Mouse (Mus musculus) testis, postnatal 14 days (tissue): ENCODE measurements around the gene Frat1.

Experiments used
- DNase-seq: peaks from one replicate; pipeline ENCODE4 v3.0.0; 2021; ENCODE audit warnings: low spot score

Frat1 gene

GRCm38 (mm10) chr19:41816915-41817314 is 12.9 kb upstream of the Frat1 start:
- no peak for DNase-seq

DNA sequence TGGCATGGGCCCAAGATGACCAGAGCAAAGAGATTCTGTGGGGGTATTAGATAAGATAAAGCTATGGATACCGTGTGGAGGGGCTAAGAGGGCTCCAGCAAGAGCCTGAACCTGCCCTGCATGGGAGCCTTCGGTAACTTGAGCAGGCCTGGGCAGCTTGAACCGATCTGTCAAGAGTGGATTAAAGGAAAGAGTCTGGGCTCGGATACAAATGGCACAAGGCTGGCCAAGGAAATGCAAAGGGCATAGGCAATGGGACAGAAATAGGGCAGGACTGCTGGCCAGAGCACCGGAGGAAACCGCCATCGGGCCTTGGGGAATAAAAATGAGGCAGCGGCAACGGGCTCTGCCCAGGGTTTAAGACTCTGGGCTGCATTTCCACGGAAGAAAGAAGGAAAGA is 12.4 kb upstream of the Frat1 start:
- no peak for DNase-seq

- no peak for DNase-seq
Observed at GRCm38 (mm10) chr19:41818749-41819148, 11.0 kb upstream of the Frat1 start.

GRCm38 (mm10) chr19:41821436-41821835 is 8.3 kb upstream of the Frat1 start:
- DNase-seq = no peak

- DNase-seq = no peak
Observed at GRCm38 (mm10) chr19:41822589-41822988, 7.2 kb upstream of the Frat1 start.

- DNase-seq = no peak
Observed at GRCm38 (mm10) chr19:41824950-41825349, 4.8 kb upstream of the Frat1 start.

DNA sequence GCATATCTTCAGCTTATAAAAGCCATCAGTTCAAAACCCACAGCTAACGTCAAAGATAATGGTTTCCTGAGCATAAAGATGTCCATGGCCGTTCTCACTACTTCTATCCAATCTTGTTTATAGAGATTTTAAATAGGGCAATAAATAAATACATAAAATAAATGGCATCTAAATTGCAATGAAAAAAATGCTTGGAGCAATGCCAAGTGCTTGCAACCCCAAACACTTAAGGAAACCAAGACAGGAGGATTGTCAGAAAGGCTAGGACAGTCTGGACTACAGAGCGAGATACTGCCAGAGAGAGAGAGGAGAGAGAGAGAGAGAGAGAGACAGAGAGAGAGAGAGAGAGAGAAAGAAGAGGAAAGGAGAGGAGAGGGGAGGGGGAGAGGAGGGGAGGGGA is 3.2 kb upstream of the Frat1 start:
- no peak for DNase-seq

DNA sequence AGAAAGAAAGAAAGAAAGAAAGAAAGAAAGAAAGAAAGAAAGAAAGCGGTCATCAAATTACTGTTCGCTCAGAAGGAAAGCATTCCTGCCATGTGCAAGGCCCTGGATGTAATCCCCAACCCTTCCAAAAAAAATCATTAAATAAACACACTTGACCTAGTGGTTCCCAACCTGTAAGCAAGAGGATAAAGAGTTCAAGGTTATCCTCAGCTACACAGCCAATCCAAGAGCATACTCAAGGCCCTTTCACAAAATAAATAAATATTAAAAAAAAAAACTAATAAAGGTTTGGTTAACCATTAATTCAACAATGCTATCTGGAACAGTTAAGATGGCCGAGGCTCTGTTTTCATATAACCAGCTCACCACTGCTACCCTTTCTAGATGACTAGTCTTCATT is 829 bp upstream of the Frat1 start:
- no peak for DNase-seq

DNA sequence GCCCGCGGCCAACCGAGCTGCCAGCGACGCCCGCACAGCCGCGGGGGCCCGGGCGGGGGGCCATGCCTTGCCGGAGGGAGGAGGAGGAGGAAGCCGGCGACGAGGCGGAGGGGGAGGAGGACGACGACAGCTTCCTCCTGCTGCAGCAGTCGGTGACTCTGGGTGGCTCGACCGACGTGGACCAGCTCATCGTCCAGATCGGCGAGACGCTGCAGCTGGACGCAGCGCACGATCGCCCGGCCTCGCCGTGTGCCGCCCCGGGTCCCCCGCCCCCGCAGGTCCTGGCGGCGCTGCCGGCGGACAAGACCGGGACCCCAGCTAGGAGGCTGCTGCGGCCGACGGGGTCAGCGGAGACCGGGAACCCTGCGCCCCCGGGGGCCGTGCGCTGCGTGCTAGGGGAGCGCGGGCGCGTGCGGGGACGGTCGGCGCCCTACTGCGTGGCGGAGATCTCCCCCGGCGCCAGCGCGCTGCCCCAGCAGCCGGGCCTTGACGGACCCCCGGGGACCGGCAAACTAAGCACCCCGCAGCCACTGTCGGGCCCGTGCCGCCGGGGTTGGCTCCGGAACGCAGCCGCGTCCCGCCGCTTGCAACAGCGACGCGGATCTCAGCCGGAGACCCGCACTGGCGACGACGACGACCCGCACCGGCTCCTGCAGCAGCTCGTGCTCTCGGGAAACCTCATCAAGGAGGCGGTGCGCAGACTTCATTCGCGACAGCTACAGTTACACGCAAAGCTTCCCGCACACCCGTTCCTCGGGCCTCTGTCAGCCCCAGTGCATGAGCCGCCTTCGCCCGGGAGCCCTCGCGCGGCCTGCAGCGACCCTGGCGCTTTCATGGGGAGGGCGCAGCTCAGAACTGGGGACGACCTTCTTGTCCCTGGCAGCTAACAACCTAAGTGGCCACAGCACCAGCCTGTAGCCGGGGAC is 599 bp downstream of the Frat1 start:
- DNase-seq = no peak

DNA sequence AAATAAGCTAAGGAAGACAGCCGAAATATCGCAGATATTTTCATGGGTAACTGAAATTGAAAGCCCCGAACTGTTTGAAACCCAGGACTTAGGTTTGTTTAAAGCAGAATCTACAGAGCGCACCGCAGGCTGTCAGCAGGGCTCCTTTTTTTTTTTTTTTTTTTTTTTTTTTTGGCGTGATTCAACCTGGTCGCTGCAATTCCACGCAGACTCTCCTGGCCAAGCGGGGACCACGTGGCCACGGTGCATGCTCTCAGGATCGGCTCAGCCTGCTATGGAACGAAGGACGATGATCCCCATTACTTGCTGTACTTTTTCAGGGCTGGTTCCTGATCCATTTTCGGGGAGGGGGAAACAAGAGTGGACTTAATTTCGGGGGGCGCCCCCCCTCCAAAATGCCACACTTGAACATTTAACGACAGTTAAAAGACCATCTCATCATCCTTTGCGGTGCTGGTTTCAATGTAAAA is 1.4 kb downstream of the Frat1 start:
- DNase-seq = no peak

GRCm38 (mm10) chr19:41831718-41832391 is 2.1 kb downstream of the Frat1 start:
- DNase-seq = no peak

- DNase-seq = no peak
Observed at GRCm38 (mm10) chr19:41832501-41833201, 2.9 kb downstream of the Frat1 start.

DNA sequence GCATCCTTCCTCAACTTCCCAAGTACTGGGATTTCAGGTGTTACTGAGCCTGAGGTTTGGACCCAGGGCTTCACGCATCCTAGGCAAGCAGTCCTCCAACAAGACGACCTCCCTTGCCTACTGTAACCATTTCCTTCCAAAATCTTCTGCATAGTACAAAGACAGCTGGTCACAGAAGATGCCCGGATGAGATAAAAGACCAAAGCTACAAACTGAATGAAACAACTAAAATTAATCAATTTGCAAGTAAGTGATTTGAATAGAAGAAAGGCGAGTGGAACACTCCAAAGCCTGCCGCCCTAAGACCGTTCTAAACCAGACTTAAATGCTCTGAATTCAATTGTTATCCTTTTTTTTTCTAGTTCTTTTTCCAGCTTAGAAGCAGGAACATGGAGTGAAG is 5.6 kb downstream of the Frat1 start:
- no peak for DNase-seq

DNA sequence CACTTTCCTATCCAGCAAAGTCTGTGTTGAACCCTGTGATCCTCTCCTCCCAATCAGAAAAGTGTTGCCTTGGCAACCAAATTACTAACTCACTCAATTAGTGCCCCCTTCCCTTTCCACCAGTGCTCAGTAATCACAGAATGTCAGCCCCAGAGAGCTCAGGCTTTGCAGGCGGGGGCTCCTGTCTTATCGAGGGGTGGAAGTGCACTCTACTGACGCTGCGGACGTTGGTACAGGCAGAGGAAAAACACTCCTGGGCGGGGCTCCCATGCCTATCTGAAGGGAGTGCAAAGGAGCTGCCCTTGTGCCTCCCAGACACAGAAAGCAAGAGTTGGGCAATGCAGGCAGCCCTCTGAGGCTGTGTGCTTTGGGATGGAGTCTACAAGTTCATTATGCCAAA is 6.0 kb downstream of the Frat1 start:
- DNase-seq = no peak

GRCm38 (mm10) chr19:41836719-41837118 is 6.9 kb downstream of the Frat1 start:
- no peak for DNase-seq

GRCm38 (mm10) chr19:41837194-41837916 is 7.6 kb downstream of the Frat1 start:
- no peak for DNase-seq

- no peak for DNase-seq
Observed at GRCm38 (mm10) chr19:41837917-41838261, 8.1 kb downstream of the Frat1 start.

GRCm38 (mm10) chr19:41838808-41839207 is 9.0 kb downstream of the Frat1 start:
- DNase-seq = peak; percentile 46

DNA sequence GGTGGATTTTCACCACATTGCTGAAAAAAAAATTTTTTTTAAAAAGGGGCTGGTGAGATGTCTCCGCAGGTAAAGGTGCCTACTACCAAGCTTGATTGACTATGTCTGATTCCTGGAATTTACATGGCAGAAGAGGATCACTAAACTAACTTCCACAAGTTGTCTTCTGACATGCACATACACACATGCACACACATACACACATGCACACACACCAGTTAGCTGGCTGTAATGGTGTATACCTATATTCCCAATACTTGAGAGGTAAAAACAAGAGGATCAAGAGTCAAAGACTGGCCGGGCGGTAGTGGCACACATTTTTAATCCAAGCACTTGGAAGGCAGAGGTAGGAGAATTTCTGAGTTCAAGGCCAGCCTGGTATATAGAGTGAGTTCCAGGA is 9.9 kb downstream of the Frat1 start:
- DNase-seq = no peak

DNA sequence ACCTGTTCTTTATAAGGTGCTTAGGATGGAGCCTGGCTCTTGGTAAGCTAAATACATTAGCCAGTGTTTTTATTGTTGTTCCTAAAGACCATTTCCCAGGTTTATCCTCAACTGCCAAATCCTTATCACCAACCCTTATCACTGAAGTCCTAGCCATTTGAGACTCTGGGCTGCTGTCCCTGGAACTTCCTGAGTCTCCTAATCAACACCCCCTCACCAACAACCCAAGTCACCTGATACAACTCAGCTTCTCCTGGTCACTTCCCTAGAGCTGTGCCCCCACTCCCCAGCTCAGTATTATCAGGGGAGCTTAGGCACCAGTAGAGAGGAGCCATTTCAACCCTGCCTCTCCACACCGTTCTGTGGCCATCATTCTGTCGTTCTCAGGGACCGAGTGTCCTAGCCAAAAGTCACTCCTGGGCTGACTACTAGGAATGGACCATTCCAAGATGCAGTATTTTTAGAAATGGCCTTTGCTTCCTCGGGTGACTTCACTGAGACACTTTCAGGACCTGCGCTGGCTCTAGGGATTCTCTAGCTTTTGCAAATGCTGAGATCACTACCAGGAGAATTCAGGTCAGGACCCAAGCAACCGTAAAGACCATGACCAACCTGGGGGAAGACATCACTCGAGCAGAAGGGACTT is 11.5 kb downstream of the Frat1 start:
- DNase-seq = no peak

DNA sequence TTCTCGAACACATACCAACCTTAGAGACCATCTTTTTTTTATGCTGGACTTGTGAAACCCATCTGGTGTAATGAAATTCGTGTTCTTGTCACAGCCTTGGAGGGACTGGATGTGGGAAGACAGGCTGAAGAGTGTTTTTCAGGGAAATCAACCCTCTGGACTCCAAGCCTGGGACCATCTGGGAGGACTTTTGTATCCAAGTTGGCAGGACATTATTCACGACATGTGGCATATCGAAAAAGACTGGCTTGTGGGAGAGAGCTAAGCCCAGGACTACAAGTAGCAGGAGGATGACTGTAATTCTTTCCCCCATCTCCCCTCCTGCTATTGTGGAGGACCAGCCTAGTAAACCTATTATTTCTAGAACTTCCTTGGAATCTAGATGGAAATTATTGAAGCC is 12.4 kb downstream of the Frat1 start:
- no peak for DNase-seq

DNA sequence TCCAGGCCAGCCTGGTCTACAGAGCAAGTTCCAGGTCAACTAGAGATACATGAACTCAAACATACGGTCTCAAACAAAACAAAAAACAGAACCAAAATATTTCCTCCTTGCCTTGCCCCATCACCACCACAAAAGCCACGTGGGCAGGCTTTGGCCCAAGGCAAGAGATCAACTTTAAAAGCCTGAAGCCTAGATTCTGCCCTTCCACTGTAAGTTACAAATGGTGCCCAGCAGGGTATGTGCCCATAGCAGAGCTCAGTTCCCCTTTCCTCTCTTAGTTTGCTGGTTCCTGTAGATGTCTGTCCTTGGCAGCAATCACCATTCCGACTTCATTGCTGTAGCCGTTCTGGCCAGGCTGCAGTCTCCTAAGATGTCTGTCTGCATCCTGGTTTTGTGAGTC is 12.9 kb downstream of the Frat1 start:
- no peak for DNase-seq
